Mouse (Mus musculus): Measurements from ENCODE around the gene BC035947.
A peak's percentile ranks its signal among the peaks of the same experiment; 100 is the strongest.
"Not testable (repeated sequence)": the region's sequence is repeated elsewhere in the genome, so short reads cannot be mapped to it uniquely, and the experiment has no call there.

Gene BC035947

DNA sequence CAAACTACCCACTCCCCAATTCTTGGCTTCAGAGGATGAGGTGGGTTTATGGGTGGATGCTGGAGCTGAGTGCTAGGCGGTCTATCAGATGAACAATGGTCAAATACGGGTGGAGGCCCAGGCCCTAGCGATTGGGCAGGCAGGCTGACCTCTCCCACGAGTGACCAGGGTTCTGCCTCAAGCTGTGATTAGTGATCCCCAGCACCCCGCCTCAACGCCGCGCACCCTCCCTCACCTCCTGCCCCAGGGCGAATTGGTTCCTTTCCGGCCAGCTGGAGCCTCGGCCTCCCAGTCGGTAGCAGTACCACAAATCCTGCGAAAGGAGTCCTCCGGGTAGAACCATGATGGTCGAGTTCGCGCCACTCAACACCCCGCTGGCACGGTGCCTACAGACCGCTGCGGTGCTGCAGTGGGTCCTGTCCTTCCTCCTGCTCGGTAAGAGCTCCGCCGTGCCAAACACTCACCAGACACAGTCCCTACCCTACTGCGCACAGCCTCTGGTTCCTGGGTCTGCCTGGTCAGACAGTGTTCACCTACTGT, at the start of gene BC035947:
Gene BC035947 (minus strand): TSS at position 538 of the 540 bp plus-strand sequence.
- peak; percentile 48 for DNase-seq (ENCODE audit: low spot score)

DNA sequence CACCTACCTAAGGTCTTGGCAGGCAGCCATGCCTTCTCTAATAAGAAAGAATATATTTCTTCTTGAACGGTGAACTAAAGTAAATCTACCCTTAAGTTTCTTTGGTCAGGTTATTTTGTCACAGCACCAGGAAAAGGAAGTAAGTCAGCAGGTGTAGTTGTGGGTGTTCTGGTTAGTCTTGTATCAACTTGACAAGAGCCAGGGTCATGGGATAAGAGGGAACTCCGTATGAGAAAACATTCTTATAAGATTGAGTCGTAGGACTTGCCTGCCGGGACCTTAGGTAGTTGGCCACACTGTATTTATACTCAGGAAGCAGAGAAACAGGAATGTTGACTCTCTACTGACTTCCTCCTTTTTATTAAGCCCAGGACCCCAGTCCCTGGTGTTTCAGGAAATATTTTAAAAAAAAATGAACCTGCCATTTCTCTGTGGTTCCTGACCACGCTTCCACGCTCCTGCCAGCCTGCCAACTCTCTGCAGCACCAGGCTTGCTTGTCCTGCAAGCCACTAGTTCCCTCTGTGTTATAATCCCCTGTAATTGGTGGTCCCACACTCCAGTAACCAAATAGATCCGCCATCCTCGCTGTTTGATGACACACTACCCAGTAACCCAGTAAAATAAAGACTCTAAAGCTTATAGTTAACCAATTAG, 42.2 kb upstream of the BC035947 start:
- DNase-seq (ENCODE audit: low spot score) = no peak

DNA sequence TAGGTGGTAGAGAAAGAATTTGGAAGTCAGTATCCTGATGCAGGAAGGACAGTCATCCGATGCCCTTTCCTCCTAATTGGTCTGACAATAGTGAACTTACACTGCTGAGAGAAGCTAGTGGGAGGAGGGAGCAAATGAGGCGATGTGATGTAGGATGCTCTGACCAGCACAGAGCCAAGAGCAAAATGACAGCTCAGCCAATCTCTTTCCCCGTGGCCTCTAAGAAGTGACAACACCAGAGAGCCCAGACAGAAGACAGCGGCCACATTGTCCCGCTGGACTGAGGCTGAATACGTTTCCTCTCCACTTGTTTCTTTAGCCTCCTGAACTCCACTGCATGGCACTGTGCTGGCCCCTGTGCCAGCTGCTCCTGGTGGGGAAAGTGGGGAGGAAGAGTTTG, 37.0 kb upstream of the BC035947 start:
- DNase-seq (ENCODE audit: low spot score) = no peak

DNA sequence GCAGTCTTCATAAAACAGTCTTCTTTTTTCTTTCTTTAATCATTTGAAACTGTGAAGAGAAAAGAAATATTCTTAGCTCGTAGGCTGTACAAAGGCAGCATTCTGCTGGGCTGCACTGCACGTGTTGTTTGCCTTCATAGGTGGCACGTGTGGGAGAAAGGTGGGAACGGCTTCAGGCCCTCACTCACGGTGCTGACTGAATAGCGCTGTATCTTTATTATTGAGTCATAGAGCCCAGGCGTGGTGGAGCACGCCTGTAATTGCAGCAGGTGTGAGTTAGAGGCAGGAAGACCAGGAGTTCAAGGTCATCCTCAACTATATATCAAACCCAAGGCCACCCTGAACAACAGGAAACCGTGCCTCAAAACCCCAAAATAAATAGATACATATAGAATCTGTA, 34.3 kb upstream of the BC035947 start:
- no peak for DNase-seq (ENCODE audit: low spot score)

DNA sequence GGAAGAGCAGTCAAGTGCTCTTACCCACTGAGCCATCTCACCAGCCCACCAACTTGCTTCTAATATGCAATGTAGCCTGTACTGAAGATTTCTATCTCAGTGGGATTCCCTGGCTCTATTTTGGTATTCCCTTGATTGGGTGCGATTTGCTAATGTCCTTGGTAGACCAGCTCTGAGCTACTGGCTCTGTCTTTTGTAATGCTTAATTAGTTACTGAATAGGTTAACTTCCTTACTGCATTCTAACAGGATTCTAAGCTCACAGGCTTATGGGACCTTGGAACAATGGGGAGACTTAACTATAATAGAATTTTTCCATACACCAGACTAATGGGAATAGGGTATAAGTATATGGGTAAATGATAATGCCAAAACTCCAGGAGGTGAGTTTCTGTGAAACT, 31.7 kb upstream of the BC035947 start:
- not testable (repeated sequence) for DNase-seq (ENCODE audit: low spot score)

DNA sequence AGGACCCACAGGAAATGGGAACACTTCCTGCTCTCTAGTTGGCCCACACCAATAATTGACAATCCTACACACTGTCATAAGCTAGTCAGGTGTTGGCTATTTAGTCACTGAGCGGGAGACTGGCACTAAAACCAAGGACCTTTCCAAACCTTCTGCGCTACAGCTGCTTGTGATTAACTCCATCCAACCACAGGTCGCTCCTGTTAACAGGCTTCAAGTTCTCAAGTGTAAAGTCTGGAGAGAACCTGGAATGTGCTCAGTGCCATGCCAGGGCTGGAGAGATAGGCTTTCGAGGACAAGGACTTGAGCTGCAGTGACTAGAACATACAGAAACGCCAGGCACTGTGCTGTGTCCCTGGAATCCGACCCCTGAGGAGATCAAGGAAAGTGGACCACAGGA, 27.2 kb upstream of the BC035947 start:
- no peak for DNase-seq (ENCODE audit: low spot score)

DNA sequence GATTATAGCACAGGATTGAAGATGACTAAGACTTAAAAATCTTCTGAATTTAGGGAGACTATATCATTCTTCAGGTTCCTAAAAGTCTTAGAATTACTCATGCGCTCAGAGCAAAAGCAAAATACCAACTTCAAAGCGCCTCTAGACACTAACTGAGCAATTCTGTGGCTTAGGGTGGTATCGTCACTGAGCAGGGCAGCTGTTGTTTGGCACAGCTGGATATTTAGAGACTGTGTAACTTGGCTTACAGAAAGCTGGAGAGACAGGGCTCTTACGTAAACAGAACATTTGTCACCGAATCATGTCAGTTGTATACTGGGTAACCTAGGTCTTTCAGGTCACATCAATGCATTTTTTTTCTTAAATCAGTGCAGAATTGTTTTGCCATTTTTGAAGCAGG, 26.4 kb upstream of the BC035947 start:
- DNase-seq (ENCODE audit: low spot score) = no peak

DNA sequence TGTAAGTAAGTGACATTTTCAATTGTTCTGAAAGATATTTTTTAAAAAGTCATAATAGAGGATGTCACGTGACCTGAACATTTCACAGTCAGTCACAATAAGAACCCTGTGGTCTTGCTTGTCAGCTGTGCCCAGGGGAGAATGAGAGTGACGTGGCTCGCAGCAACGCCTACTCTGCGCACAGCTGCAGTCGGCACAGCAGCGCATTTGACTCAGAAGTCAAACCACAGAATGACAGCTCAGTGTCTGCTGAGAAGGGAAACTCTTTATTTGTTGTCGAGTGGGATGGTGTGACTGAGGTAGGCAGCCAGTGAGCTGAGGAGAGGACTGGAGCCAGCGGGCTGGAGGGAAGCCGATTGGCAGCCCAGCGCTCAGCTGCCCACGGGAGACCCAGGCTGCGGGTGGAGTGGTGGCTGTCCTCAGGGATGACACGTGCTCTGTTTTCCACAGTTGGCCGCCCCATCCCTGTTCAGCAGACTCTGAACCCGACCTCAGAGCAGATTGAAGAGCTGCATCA, 25.6 kb upstream of the BC035947 start:
- peak; percentile 46 for DNase-seq (ENCODE audit: low spot score)

DNA sequence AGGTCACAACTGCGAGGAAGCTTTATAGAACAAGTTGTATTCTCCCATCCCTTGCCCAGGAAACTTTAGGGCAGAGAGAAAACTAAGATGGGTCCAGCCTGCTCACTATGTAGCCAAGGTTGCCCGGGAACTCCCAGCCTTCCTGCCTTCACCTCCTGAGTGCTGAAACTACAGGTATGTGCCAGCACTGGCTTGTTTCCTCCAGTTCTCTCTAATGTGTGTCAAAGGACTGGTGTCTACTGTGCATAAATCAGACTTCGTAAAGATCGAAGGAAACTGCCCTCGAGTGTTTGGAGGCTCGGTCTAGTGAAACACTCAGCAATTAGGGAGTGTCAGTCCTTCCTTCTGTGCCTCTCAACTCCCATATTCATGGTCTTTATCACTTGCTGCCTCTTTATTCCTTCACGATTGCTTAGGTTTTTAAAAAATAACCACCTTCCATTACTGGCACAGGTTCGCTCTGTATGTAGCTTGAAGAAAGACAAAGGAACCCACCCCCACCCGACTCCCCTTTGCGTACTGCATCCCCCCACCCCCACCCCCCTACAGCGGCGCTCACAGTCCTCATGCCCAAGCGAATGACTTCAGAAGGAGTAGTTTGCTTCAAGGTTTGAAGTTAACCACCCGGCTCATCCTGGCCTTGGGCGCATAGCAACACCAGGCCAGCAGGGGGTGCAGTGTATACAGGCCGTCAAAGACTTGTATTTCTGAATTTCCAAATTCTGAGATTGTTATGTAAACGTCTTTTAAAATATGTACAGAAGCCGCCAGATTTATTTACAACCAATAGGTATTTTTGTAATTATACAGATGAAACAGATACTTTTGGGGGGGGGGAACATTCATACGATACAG, 24.6 kb upstream of the BC035947 start:
- peak; percentile 85 for DNase-seq (ENCODE audit: low spot score)

DNA sequence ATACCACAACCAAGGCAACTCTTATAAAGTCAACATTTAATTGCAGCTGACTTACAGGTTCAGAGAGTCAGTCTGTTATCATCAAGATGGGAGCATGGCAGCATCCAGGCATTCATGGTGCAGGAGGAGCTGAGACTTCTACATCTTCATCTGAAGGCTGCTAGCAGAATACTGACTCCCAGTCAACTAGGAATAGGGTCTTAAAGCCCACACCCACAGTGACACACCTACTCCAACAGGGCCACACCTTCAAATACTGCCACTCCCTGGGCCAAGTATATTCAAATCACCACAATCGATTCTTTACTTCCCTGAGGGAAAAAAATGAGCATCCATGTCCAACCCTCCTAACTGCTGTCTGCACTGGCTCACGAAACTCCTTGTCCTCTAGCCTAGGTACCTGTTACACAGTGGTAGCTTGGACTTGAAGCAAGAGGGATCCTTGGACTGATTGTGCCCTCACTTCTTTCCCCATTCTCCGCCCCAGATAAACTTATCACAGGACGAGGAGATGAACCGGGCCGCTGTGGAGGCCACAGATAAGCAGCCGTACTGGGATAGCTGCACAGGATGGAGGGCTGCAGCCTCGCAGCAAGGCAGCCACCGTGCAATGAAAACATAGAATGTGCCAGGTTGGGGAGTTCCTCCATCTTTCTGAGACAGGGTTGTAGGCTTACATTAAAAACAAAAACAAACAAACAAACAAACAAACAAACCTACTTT, 22.6 kb upstream of the BC035947 start:
- no peak for DNase-seq (ENCODE audit: low spot score)

DNA sequence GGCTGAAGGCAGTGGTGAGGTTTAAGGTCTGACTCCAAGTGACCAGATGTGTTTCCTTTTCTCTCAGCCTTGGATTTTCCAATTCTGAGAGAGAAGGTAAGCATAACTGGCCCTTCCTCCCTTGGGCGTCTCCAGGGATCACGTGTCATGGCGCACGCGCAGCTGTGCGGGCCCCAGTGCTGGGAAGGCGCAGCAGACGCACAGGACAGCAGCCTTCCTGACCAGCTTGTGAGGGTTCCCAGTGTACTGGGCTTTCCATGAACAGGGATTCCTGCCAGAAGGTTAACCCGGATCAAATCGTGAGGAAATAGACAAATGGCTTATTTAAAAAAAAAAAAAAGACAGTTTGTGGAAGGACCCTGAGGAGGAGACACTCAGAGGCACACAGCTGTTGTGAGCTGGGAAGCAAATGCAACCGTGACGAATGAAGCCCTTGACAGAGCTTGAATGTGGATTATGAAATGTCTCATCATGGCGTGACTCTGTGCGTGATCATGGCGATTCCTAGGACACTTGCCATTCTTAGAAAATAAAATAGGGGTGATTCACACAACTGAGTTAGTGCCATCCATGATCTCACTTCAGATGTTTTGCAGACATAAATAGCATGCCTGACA, 20.3 kb upstream of the BC035947 start:
- no peak for DNase-seq (ENCODE audit: low spot score)

DNA sequence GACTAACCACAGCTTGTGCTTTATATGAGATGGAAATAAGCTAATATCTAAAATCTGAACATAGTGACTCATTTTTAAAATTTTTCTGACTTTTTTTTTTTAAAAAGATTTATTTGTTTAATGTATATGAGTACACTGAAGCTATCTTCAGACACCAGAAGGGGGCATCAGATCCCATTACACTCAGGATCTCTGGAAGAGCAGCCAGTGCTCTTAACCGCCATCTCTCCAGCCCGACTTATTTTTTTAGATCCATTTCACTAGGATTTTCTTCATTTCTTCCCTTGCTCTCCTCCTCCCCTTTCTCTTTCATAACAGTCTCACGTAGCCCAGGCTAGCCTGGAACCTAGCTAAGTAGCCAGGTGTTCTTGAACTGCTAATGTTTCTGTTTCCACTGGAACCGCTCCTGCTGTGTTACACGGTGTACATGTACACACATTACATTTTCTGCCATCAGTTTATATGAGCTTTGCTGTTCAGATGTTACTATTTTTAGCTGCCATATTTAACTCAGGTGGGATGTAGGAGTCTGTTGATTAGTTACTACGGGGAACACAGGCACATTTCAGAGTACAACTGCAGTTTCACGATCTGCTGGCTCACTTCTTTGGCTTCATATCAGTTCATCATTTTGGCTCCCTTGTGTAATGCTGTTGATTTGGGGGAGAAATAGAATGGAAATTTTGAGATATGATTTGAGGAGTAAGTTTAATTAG, 18.7 kb upstream of the BC035947 start:
- DNase-seq (ENCODE audit: low spot score) = peak; percentile 36

DNA sequence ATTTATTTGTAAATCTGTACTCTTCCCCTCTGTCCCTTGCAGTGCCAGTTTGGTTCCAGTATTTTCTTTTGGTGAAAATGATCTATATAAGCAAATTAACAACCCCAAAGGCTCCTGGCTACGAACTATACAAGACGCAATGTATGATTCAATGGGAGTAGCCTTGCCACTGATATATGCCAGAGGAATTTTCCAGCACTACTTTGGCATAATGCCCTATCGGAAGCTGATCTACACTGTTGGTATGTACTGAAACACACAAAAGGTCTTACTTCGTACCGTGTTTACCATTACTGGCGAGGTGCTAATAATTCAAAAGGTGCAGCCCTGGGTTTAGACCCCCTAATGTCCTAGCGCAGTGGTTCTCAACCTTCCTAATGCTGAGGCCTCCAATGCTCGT, 17.1 kb upstream of the BC035947 start:
- no peak for DNase-seq (ENCODE audit: low spot score)

DNA sequence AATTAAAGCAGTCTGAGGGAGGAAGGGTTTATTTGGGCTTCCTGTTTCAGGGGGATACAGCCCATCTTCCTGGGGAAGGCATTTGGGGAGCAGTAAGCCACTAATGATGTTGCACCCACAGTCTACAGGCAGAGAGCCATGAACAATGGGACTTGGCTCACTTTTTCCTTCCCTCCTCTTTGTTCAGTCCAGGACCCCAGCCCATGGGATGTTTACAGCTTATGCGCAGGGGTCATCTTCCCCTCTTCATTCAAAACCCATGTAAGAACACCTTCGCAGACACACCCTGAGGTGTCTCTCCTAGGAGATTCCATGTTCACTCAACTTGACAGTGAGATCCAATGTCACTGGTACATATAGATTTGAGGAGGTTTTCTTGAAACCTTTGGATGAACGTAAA, 16.4 kb upstream of the BC035947 start:
- no peak for DNase-seq (ENCODE audit: low spot score)

DNA sequence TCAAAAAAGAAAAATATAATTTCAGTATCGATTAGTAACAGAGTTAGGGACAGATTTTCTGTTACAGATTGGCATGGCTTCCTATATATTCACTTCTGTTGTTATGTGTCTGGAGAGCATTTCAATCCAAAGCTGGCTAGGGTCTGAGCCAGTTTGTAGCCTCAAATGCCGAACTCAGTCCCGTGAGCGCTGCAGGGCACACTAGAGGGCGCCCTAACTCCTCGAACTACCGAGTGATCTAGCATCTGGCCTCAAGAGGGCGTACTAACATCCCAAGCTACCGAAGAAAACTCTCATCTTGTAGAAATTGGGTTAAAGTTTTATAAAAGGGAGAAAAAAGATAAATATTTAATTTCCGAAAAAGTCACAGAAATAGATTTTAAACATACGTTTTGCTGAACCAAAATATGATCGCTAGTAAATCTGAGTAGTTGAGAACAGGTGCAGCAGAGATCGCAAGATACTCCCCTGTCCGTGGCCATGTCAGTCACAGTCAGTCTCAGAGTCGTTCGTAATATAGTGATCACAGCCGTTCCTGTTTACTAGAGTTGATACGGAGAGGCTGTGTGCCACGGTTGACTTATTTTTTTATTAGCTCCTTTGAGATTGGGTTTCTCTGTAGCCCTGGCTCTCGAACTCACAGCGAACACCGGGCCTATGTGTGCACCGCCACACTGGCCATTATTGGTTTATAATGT, 13.4 kb upstream of the BC035947 start:
- DNase-seq (ENCODE audit: low spot score) = peak; percentile 84

DNA sequence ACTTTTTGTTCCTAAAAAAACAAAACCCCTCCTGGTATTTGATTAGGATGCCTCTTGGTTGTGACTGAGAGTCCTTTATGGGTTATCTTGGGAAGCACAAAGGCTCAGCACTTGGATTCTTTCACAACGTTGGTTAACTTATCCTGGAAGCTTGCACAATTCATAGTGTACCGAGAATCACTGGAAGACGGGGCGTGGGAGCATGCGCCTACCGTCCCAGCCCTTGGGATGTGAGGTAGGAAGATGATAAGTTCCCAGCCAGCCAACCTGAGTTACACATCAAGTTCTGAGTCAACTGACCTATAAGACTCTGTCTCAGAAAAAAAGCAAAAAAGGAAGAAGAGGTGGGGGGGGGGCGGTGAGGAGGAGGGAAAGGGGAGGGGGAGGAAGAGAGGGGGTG, 6.9 kb upstream of the BC035947 start:
- no peak for DNase-seq (ENCODE audit: low spot score)

DNA sequence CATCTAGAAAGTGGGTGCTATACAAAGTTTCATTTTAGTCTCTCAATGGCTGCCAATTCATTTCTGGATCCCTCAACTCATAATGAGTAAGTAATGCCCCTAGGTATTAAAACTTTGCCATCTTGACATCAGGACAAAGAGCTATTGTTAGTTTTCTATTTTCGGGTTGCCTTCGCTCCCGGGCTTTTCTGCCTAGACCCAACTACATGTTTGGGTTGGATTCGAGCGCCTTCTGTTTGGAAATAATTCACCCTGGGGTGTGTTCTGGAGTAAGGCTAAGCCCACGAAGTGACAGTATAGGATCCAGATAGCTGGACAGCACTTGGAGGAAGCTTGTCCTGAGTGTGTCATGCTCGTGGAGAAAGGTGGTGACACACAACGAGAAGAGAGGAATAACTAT, 798 bp upstream of the BC035947 start:
- no peak for DNase-seq (ENCODE audit: low spot score)

DNA sequence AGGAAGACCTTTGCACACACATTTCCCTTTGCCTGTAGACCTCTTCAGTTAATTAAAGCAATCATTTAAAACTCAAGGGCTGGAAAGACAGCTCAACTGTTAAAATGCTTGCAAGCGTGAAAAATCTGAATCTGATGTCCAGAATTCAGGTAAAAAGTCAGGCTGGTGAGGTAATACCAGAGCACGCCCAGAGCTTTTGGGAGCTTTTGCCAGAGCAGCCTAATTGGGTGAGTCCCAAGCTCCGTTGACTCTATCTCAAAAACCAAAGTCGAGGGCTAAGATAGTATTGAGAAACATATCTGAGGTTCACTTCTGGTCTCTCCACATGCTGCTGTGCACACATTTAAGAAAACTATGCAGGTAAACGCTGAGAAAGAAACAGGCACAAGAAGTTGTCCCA, 1.1 kb downstream of the BC035947 start, which contains the start of gene Mogat1:
Gene Mogat1 (plus strand): TSS at position 130 of the 400 bp plus-strand sequence.
- DNase-seq (ENCODE audit: low spot score) = no peak

DNA sequence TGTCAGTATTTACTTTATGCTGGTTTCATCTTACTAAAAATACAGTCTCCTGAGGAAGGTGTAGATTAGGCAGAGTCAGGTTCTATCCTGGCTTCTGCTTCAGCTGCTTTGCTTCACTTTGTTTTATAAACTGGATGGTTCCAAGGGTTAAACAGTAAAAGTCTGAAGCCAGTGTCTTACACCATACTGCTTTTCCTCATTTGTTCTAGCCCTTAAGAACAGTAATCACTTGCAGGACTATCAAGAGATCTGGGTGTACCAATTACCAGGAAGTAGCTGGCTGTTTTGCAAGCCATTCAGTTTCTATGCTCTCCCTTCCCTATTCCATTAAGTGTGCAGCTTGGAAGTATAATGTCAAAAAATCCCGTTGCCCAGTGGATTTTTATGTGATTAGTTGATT, 4.8 kb downstream of the BC035947 start:
- DNase-seq (ENCODE audit: low spot score) = no peak

DNA sequence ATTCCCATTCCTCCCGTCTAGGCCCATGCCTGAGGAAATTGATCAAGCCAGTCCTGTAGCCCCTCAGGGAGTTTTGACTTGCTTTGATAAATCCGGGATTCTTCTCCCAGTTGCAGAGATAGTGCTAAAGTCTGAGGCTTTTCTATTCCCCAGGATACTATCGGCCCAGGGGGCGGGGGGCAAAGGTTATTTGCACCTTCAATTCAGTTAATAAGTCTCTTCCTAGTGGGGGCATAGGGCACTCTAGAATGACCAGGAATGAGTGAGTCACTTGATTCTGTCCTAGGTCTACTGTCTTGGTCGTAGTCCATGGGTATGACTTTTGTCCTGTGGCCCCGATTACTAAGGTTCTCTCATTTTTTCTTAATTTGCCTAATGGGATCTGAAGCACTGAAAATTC, 9.4 kb downstream of the BC035947 start:
- DNase-seq (ENCODE audit: low spot score) = no peak

DNA sequence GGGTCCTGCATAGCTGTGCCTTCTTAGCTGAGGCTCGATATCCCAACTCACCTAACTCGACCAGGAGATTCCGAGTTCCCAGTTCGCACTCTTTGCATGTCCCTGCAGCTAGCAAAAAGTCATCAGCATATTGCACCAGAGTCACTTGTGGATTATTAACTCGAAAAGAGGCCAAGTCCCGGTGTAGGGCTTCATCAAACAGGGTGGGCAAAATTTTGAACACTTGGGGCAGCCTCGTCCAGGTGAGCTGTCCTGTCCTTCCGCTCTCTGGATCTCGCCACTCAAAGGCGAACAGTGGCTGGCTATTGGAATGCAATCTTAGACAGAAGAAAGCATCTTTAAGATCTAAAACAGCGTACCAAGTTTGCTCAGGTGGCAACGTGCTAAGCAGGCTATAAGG, 10.1 kb downstream of the BC035947 start:
- DNase-seq (ENCODE audit: low spot score) = not testable (repeated sequence)
